Mouse (Mus musculus): Measurements from ENCODE around the gene Fam234a. TPM values are rescaled to one million over a fixed set of nuclear protein-coding genes. Genes with fewer than 3 reads are reported as not detected.
"Not testable (repeated sequence)": the region's sequence is repeated elsewhere in the genome, so short reads cannot be mapped to it uniquely, and the experiment has no call there.

The Fam234a gene
- polyA plus RNA-seq, 1 experiment from 2014 or later = 20.2 TPM

DNA sequence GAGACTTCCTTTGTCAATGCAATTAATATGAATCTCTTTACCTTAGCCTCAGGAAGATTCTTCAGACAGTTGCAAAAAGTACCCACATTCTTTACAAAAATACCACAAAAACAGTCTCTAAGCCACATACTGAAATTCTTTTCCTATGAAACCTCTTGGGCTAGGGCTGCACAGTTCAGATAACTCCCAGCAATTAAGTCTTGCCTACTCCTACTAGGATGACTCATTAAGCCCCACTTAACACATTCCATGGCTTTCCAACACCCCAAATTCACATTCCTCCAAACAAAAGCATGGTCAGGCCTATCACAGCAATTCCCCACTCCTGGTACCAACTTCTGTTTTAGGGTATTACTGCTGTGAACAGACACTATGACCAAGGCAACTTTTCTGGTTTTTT, 65.4 kb downstream of the Fam234a start:
- Histone ChIP-seq H3K4me3 (ENCODE audit: low read depth, low read length) (no peak overlapping the region), H3K9me3 (ENCODE audit: control insufficient read depth, low read length) (no peaks in the 10 kb centered on the region), H3K27me3 (replicated peaks; ENCODE audit: control insufficient read depth, insufficient read depth, low read length) (no peaks in the 10 kb centered on the region), H3K9ac (ENCODE audit: low read depth, low read length) (no peak overlapping the region), H3K4me2 (no peak overlapping the region), H3K27ac (ENCODE audit: low read depth, low read length) (no peak overlapping the region), H3K36me3 (ENCODE audit: control insufficient read depth, insufficient read depth, low read length) (peaks cover 14% of the 10 kb centered on the region; the same call in 1 of the 2 replicates), H3K4me1 (replicated peaks; ENCODE audit: control insufficient read depth, insufficient read depth, low read length) (no peaks in the 10 kb centered on the region)
- ATAC-seq (replicated peaks; ENCODE audit: low FRiP score) (no peak), DNase-seq (ENCODE audit: low spot score) (no peak)

DNA sequence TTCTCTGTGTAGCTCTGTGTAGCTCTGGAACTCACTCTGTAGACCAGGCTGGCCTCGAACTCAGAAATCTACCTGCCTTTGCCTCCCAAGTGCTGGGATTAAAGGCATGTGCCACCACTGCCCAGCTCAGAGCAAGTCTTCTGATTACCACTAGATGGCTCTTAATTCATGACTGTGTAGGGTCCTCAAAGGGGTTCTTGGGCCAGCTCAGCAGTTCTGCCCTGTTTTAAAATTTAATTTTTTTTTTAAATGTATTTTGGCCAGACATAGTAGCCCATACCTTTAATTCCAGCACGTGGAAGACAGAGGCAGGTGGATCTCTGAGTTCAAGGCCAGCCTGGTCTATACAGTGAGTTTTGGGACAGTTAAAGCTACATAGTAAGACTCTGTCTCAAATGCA, 68.8 kb downstream of the Fam234a start:
- H3K9me3 ChIP-seq (ENCODE audit: control insufficient read depth, low read length); H3K4me3 ChIP-seq (ENCODE audit: low read depth, low read length); H3K9ac ChIP-seq (ENCODE audit: low read depth, low read length); ATAC-seq (replicated peaks; ENCODE audit: low FRiP score); H3K4me1 ChIP-seq (replicated peaks; ENCODE audit: control insufficient read depth, insufficient read depth, low read length); H3K4me2 ChIP-seq; H3K27me3 ChIP-seq (replicated peaks; ENCODE audit: control insufficient read depth, insufficient read depth, low read length); DNase-seq (ENCODE audit: low spot score); H3K27ac ChIP-seq (ENCODE audit: low read depth, low read length): not testable (repeated sequence)
- H3K36me3 ChIP-seq (ENCODE audit: control insufficient read depth, insufficient read depth, low read length) = peaks cover 12% of the 10 kb centered on the region; the same call in 1 of the 2 replicates
- WGBS = 85% methylated on average over 2 of the region's 2 CpGs

DNA sequence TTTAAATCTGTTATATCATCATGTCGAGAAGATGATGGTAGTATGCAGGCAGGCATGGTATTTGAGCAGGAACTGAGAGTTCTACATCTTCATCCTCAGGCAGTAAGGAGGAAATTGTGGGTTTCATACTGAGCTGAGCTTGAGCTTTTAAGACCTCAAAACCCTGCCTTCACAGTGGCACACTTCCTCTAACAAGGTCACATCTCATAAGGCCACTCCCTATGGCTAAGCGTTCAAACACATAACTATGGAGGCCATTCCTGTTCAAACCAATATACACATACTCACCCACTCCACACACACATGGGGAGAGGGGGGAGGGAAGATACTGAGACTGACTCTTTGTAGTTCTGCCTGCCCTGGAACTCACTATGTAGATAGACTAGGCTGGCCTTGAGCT, 76.0 kb downstream of the Fam234a start:
- Histone ChIP-seq H3K9ac (ENCODE audit: low read depth, low read length) (no peak overlapping the region), H3K4me2 (no peak overlapping the region), H3K4me1 (replicated peaks; ENCODE audit: control insufficient read depth, insufficient read depth, low read length) (no peaks in the 10 kb centered on the region), H3K4me3 (ENCODE audit: low read depth, low read length) (no peak overlapping the region), H3K36me3 (ENCODE audit: control insufficient read depth, insufficient read depth, low read length) (peaks cover 3% of the 10 kb centered on the region; the same call in 1 of the 2 replicates), H3K27ac (ENCODE audit: low read depth, low read length) (no peak overlapping the region), H3K27me3 (replicated peaks; ENCODE audit: control insufficient read depth, insufficient read depth, low read length) (no peaks in the 10 kb centered on the region), H3K9me3 (ENCODE audit: control insufficient read depth, low read length) (no peaks in the 10 kb centered on the region)
- 43% methylated on average over 2 of the region's 2 CpGs for WGBS
- no peak for DNase-seq (ENCODE audit: low spot score)
- ATAC-seq (replicated peaks; ENCODE audit: low FRiP score) = no peak

DNA sequence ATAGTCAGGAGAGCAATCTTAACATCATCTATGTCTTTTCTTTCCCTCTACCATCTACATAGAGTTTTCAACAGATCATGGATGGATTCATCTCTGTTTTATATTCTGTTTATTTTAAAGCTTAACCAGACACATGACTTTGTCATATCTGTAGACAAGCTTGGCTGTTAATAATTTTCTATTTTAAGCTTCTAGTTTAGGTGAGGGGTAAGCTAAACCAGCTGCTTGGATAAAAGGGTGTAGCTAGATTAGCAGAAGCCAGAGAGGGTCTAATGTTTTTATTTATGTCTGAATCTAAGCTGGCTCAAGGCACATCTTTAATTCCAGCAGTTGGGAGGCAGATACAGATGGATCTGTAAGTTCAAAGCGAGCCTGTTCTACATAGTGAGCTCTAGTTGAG, 81.3 kb downstream of the Fam234a start:
- no peaks in the 10 kb centered on the region for H3K27me3 ChIP-seq (replicated peaks; ENCODE audit: control insufficient read depth, insufficient read depth, low read length)
- DNase-seq (ENCODE audit: low spot score) (no peak), ATAC-seq (replicated peaks; ENCODE audit: low FRiP score) (no peak)
- H3K4me1 ChIP-seq (replicated peaks; ENCODE audit: control insufficient read depth, insufficient read depth, low read length) = no peaks in the 10 kb centered on the region
- H3K27ac ChIP-seq (ENCODE audit: low read depth, low read length) = no peak overlapping the region
- peaks cover 3% of the 10 kb centered on the region; the same call in 1 of the 2 replicates for H3K36me3 ChIP-seq (ENCODE audit: control insufficient read depth, insufficient read depth, low read length)
- WGBS = 89% methylated on average over 1 of the region's 1 CpGs
- no peaks in the 10 kb centered on the region for H3K9me3 ChIP-seq (ENCODE audit: control insufficient read depth, low read length)
- H3K4me2 ChIP-seq = no peak overlapping the region
- no peak overlapping the region for H3K4me3 ChIP-seq (ENCODE audit: low read depth, low read length)
- no peak overlapping the region for H3K9ac ChIP-seq (ENCODE audit: low read depth, low read length)

Other genes starting within 250 kb of the Fam234a start
- gene Rab11fip3, start 174.7 kb downstream of the Fam234a start, polyA plus RNA-seq (2014; fragmentation: Nextera tagmentation; extraction: Ambion mirVana) = 7.0 and 7.6 TPM in 2 replicates
- 18.2 and 20.1 TPM in 2 replicates for gene Decr2, start 153.9 kb downstream of the Fam234a start, polyA plus RNA-seq (2014; fragmentation: Nextera tagmentation; extraction: Ambion mirVana)
- 111 and 120 TPM in 2 replicates for gene Nme4, start 148.6 kb downstream of the Fam234a start, polyA plus RNA-seq (2014; fragmentation: Nextera tagmentation; extraction: Ambion mirVana)
- 1.6 and 2.1 TPM in 2 replicates for gene Tmem8, start 130.9 kb downstream of the Fam234a start, polyA plus RNA-seq (2014; fragmentation: Nextera tagmentation; extraction: Ambion mirVana)
- 253 TPM in 2 replicates for gene Mrpl28, start 120.7 kb downstream of the Fam234a start, polyA plus RNA-seq (2014; fragmentation: Nextera tagmentation; extraction: Ambion mirVana)
- gene Axin1, start 105.6 kb downstream of the Fam234a start, polyA plus RNA-seq (2014; fragmentation: Nextera tagmentation; extraction: Ambion mirVana) = 12.8 and 13.1 TPM in 2 replicates
- 62.4 and 68.8 TPM in 2 replicates for gene Pdia2, start 45.2 kb downstream of the Fam234a start, polyA plus RNA-seq (2014; fragmentation: Nextera tagmentation; extraction: Ambion mirVana)
- 2.2 and 2.4 TPM in 2 replicates for gene Rgs11, start 41.3 kb downstream of the Fam234a start, polyA plus RNA-seq (2014; fragmentation: Nextera tagmentation; extraction: Ambion mirVana)
- 27.7 and 28.8 TPM in 2 replicates for gene Arhgdig, start 36.5 kb downstream of the Fam234a start, polyA plus RNA-seq (2014; fragmentation: Nextera tagmentation; extraction: Ambion mirVana)
- 107 and 110 TPM in 2 replicates for gene Luc7l, start 8.7 kb upstream of the Fam234a start, polyA plus RNA-seq (2014; fragmentation: Nextera tagmentation; extraction: Ambion mirVana)
- 0.08 and 0.12 TPM in 2 replicates for gene Neurl1b, start 170.6 kb upstream of the Fam234a start, polyA plus RNA-seq (2014; fragmentation: Nextera tagmentation; extraction: Ambion mirVana)

Measured in liver, embryonic 11.5 days (tissue).